Comparison of ENCODE assay signal across 7 mouse cellular contexts in the genomic region with DNA sequence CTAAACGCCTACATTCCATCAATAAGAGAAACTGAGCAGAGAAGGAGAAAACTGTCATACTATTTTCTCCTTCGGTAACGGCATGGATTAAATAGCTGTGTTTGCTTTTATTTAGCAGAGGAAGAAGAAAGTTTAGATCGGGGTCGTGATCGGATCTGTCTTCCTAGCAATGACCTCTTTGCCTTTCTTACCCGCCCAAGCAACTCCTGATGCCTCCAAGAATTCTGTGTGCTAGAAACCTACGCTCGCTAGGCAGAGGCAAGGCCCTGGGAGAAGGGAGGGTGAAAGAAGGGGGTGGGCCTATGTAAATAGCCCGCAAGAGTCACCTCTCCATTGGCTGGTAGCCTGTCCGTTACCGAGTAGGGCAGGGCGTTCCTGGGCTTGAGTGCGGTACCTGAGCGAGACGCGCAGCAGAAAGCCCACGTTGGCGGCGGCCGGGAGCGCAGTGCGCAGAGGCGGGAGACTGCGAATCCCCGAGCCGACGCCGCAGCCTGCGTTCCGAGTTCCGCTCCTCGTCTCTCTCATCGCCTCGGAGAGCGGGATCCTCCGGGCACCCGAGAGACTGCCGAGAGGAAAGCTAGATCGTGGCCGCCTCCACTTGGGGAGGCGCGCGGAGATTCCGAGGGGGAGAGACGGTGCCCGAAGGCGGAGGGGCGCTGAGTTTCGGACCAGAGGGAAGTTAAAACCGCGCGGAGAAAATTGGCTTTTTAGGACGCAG. TPM values are rescaled to one million over a fixed set of nuclear protein-coding genes. Genes with fewer than 3 reads are reported as not detected.
DNase-seq lines count a peak whose midpoint lies in the region; ATAC-seq and TF ChIP-seq lines count a peak whose summit lies in the region.

Bmp6 (plus strand) TSS at position 395 of the 718 bp plus-strand sequence.

- peak within 1 kb of the TSS; percentile 48 for H3K9ac ChIP-seq in embryonic facial prominence, embryonic 12.5 days

- 2% methylated on average over 54 of the region's 54 CpGs for WGBS in embryonic facial prominence, embryonic 12.5 days

- H3K27me3 ChIP-seq in embryonic facial prominence, embryonic 12.5 days: peaks cover 65% of the 10 kb centered on the region

- H3K4me2 ChIP-seq in embryonic facial prominence, embryonic 12.5 days (replicated peaks): peak within 1 kb of the TSS; percentile 74

- TF ChIP-seq POLR2A in bone marrow macrophage, adult 2 months (IDR thresholded peaks at IDR 0.05; ENCODE audit: borderline replicate concordance, low read depth, low read length): no peak

- peak; percentile 90 to 94 for DNase-seq in heart, adult 18-20 months
- peak; percentile 90 for DNase-seq in kidney, adult 11 months
- DNase-seq in left cerebral cortex, postnatal 36 days (ENCODE audit: low spot score in 2 of 2): peak; percentile 78
- DNase-seq in mesoderm, embryonic 11.5 days (ENCODE audit: low read depth, low spot score): peak; percentile 85
- peak; percentile 7 to 43 for DNase-seq in spleen, postnatal 10 days (ENCODE audit: low spot score in 2 of 2)

- H3K27ac ChIP-seq in bone marrow macrophage, adult 2 months (ENCODE audit: insufficient read depth, low read depth, low read length): no peak within 1 kb of the TSS
- H3K27ac ChIP-seq in embryonic facial prominence, embryonic 12.5 days: no peak within 1 kb of the TSS

- no peaks in the 10 kb centered on the region for H3K36me3 ChIP-seq in embryonic facial prominence, embryonic 12.5 days

- intact Hi-C loops in left cerebral cortex, postnatal 36 days (cut with DNase I): loop anchor here (5.0 kb wide), 2 partner anchors 182 to 252 kb away; partner anchors contain the start of gene Txndc5

- peak within 1 kb of the TSS; percentile 21 for H3K4me3 ChIP-seq in bone marrow macrophage, adult 2 months (ENCODE audit: insufficient read depth, low read length)
- peak within 1 kb of the TSS; percentile 45 for H3K4me3 ChIP-seq in embryonic facial prominence, embryonic 12.5 days

- no peaks in the 10 kb centered on the region for H3K4me1 ChIP-seq in bone marrow macrophage, adult 2 months (ENCODE audit: control insufficient read depth, insufficient read depth, low read length)
- H3K4me1 ChIP-seq in embryonic facial prominence, embryonic 12.5 days: peaks cover 23% of the 10 kb centered on the region

- ATAC-seq in embryonic facial prominence, embryonic 12.5 days (ENCODE audit: insufficient number of reproducible peaks, insufficient read depth, low FRiP score, low TSS enrichment): peak; percentile 90

- no peaks in the 10 kb centered on the region for H3K9me3 ChIP-seq in embryonic facial prominence, embryonic 12.5 days

- no peak for TF ChIP-seq CTCF in bone marrow macrophage, adult 2 months (IDR thresholded peaks at IDR 0.05; ENCODE audit: low read depth, low read length)

RNA-seq across cellular contexts. Expression of gene Bmp6, which starts in this region (rescaled TPM):
- not detected in 2 replicates for polyA plus RNA-seq in bone marrow macrophage, adult 2 months (2012; ENCODE audit: insufficient read depth, insufficient read length, missing spikeins)
- polyA plus RNA-seq in embryonic facial prominence, embryonic 12.5 days (2016; fragmentation: Nextera tagmentation; extraction: Ambion mirVana): 3.4 and 3.9 TPM in 2 replicates
- total RNA-seq in heart, adult 18-20 months (2021): 10 to 100 TPM; 19.7 to 23.4 TPM
- 10 to 100 TPM in 1 of 2 experiments, 1 to 10 TPM in 1; 6.5 to 11.8 TPM for total RNA-seq in left cerebral cortex, postnatal 36 days (2021)

Comparison
In these comparisons a context has a peak if more than half of its experiments do, and no peak if none do; other contexts are left out.
1. DNase-seq: peak in every context shown above with its lines; median percentile 92 in heart, adult 18-20 months; 90 in kidney, adult 11 months; 85 in mesoderm, embryonic 11.5 days; 78 in left cerebral cortex, postnatal 36 days; 25 in spleen, postnatal 10 days.